Mouse (Mus musculus) liver (tissue): ENCODE data around the gene Col23a1.
A peak's percentile ranks its signal among the peaks of the same experiment; 100 is the strongest.

ENCODE experiments used
- DNase-seq: peaks from one replicate; pipeline ENCODE4 v3.0.0-alpha.2; 2020; ENCODE audit warnings: mixed read lengths

The Col23a1 gene

GRCm38 (mm10) chr11:51551253-51551652 is 261.5 kb downstream of the Col23a1 start:
- peak; percentile 42 for DNase-seq

- DNase-seq: no peak
These were observed 262.4 kb downstream of the Col23a1 start for GRCm38 (mm10) chr11:51552091-51552490.

DNA sequence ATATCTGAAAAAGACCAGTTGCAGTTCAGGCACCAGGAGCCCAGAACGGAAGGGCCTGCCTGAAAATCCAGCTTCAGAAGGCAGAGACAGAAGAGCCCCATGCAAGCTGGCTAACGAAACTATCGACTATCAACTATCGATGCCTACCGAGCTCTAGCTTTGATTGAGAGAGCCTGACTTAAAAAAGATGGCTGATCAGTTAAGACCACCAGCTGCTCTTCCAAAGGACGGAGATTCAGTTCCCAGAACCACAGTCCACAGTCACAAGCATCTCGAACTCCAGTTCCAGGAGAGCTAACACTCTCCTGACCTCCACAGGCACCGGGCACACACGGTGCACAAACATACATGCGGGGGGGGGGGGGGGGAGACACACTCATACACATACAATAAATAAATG is 264.9 kb downstream of the Col23a1 start:
- DNase-seq: no peak

GRCm38 (mm10) chr11:51555066-51555465 is 265.3 kb downstream of the Col23a1 start:
- no peak for DNase-seq

GRCm38 (mm10) chr11:51563276-51563675 is 273.6 kb downstream of the Col23a1 start:
- DNase-seq: no peak

- no peak for DNase-seq
These were observed 275.3 kb downstream of the Col23a1 start for GRCm38 (mm10) chr11:51565062-51565461.

GRCm38 (mm10) chr11:51565951-51566350 is 276.2 kb downstream of the Col23a1 start:
- no peak for DNase-seq

- DNase-seq: no peak
These were observed 279.1 kb downstream of the Col23a1 start for GRCm38 (mm10) chr11:51568801-51569200.

GRCm38 (mm10) chr11:51576454-51576853 is 286.7 kb downstream of the Col23a1 start:
- DNase-seq: no peak

DNA sequence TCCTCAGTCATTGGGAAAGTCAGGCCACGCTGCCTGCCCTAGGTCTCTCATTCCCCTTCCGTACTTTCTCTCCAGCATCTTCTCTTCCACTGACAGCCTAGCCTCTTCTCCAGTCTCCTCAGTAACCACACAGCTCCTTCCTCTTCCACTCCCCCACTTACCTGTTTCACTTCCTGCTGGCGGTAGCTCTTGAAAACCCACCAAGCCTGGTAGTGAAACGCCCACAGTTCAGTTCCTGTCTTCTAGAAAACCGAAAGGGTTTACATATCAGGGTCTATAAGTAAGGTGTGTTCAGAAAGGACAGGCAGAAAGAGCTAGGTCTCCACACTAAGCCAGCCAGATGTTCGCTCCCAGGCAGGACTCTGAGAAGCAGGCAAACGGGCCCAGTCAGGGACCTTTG is 287.9 kb downstream of the Col23a1 start:
- no peak for DNase-seq

GRCm38 (mm10) chr11:51579024-51579423 is 289.3 kb downstream of the Col23a1 start:
- no peak for DNase-seq

DNA sequence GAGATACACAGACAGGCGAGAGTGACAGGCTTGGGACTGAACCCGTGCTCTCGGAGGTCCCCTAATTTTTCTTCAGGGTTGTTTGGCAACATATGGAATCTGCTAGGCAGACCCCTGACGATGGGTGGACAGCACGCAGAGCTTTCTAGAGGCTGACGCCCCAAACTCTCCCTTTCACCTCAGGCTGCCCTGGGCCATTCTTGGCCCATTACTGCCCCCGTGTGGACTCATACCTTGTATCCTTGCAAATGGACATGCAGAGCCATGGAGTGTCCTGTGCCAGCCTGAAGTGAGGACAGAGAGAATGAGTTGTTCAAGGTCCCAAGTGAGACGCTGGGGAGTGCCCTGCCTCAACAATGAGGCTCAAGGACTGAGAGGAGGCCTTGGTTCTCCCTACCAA is 293.0 kb downstream of the Col23a1 start:
- peak; percentile 83 for DNase-seq

DNA sequence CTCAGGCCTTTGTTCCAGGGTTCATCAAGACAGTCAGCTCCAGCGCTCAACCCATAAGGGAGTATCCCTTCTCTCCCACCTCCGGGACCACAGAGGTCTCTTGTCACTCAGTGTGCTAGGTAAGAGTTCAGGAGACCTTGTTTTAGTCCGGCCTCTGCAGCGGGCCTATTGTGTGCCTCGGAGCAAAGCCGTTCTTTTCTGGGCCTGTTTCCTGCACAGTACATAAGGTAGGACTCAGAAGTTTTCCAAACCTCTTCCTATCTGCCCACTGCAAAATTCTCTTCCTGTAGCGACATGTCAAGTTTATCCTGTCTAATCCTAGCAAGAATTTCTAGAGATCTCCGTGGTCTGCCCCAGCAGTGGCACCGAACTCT is 294.3 kb downstream of the Col23a1 start:
- no peak for DNase-seq

GRCm38 (mm10) chr11:51584431-51585248 is 294.9 kb downstream of the Col23a1 start, which contains the start of gene Phykpl:
TSS of gene Phykpl (plus strand) at chr11:51584757.
- peak; percentile 98 for DNase-seq

- no peak for DNase-seq
These were observed 296.0 kb downstream of the Col23a1 start for GRCm38 (mm10) chr11:51585608-51586252.

DNA sequence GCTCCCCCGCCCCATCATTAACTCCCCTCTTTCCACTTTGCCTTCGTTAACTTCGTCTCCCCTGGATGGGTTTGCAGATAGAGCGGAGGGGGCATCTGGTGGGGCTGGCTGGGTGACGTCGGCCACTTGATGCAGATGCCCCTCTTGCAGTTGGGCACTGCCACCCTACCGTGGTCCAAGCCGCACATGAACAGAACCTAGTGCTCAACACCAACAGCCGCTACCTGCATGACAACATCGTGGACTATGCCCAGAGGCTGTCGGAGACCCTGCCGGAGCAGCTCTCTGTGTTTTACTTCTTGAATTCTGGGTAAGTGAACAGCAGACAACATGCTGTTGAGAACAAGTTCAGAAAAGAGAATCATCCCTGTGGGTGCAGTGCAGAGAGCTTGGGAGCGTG is 296.7 kb downstream of the Col23a1 start:
- DNase-seq: no peak

GRCm38 (mm10) chr11:51587059-51587458 is 297.3 kb downstream of the Col23a1 start:
- no peak for DNase-seq

DNA sequence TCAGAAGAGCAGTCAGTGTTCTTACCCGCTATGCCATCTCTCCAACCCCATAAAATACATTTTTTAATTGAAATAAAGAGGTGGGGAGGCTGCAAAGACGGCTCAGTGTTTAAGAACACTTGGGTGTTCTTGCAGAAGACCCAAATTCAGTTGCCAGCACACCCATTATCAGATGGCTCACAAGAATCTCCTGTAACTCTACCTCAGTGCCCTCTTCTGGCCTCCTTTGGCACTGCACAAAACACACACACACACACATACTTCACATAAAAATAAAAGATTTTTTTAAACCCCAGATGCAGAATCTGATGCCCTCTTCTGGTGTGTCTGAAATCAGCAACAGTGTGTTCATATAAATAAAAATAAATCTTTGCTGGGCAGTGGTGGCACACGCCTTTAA is 299.1 kb downstream of the Col23a1 start:
- DNase-seq: no peak

GRCm38 (mm10) chr11:51590002-51590401 is 300.3 kb downstream of the Col23a1 start:
- no peak for DNase-seq

- no peak for DNase-seq
These were observed 301.4 kb downstream of the Col23a1 start for GRCm38 (mm10) chr11:51591168-51591567.

DNA sequence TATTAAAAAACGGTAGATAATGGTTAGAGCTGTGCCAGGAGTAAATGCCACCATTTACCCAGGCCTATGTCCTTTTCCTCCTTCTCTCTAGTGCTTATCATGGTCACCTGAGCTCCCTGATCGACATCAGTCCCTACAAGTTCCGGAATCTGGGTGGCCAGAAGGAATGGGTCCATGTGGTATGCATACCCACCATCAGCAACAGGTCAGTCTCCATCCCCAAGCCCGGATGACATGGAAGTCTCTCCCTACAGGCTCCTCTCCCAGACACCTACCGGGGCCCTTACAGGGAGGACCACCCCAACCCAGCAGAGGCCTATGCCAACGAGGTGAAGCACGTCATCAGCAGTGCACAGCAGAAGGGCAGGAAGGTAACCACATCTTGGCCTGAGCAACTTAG is 302.2 kb downstream of the Col23a1 start:
- no peak for DNase-seq

- no peak for DNase-seq
These were observed 303.6 kb downstream of the Col23a1 start for GRCm38 (mm10) chr11:51593368-51593767.

GRCm38 (mm10) chr11:51593849-51594248 is 304.1 kb downstream of the Col23a1 start:
- no peak for DNase-seq

DNA sequence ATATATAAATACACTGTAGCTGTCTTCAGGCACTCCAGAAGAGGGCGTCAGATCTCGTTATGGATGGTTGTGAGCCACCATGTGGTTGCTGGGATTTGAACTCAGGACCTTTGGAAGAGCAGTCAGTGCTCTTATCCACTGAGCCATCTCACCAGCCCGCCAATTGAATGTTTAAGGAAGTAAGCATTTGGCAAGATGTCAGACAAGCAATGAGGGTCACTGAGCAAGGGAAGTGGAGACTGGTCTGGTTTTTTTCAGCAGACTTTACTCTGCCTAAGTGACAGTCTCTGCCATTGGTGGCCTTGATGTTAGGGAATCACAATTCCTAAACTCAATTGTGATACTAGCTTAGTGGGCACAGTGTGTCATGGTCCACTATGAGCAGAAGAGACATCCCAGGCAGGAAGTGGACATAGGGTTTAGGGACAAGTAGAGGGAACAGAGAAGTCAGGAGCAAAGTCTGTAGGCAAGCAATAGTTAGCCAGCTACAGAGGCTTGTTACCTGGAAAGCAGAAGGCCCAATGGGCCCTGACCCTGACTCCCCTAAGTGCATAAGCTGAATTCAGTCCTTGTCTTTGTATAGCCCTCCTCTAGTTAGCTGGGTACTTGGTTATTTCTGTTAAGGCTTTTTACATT is 305.1 kb downstream of the Col23a1 start:
- no peak for DNase-seq
